Mouse (Mus musculus): ENCODE data around the gene Khsrp.

Khsrp gene

GRCm38 (mm10) chr17:56986105-56986805, 45.1 kb downstream of the Khsrp start:
- DNase-seq (ENCODE audit: low spot score): no peak

- DNase-seq (ENCODE audit: low spot score): no peak
These were observed 45.7 kb downstream of the Khsrp start for GRCm38 (mm10) chr17:56985656-56986055.

GRCm38 (mm10) chr17:56984886-56985285, 46.4 kb downstream of the Khsrp start:
- no peak for DNase-seq (ENCODE audit: low spot score)

GRCm38 (mm10) chr17:56982013-56982412, 49.3 kb downstream of the Khsrp start, which contains the start of gene Acer1:
TSS of gene Acer1 (minus strand) at chr17:56982126.
- no peak for DNase-seq (ENCODE audit: low spot score)

GRCm38 (mm10) chr17:56981049-56981448, 50.3 kb downstream of the Khsrp start:
- no peak for DNase-seq (ENCODE audit: low spot score)

- no peak for DNase-seq (ENCODE audit: low spot score)
These were observed 51.8 kb downstream of the Khsrp start for GRCm38 (mm10) chr17:56979524-56979923.

- no peak for DNase-seq (ENCODE audit: low spot score)
These were observed 54.6 kb downstream of the Khsrp start for GRCm38 (mm10) chr17:56976531-56977390.

GRCm38 (mm10) chr17:56975391-56975790, 55.9 kb downstream of the Khsrp start:
- DNase-seq (ENCODE audit: low spot score): no peak

GRCm38 (mm10) chr17:56974708-56975240, 56.5 kb downstream of the Khsrp start:
- DNase-seq (ENCODE audit: low spot score): no peak

GRCm38 (mm10) chr17:56973956-56974707, 57.2 kb downstream of the Khsrp start:
- DNase-seq (ENCODE audit: low spot score): no peak
